Comparison of ENCODE assay signal across 8 mouse cellular contexts in the genomic region with DNA sequence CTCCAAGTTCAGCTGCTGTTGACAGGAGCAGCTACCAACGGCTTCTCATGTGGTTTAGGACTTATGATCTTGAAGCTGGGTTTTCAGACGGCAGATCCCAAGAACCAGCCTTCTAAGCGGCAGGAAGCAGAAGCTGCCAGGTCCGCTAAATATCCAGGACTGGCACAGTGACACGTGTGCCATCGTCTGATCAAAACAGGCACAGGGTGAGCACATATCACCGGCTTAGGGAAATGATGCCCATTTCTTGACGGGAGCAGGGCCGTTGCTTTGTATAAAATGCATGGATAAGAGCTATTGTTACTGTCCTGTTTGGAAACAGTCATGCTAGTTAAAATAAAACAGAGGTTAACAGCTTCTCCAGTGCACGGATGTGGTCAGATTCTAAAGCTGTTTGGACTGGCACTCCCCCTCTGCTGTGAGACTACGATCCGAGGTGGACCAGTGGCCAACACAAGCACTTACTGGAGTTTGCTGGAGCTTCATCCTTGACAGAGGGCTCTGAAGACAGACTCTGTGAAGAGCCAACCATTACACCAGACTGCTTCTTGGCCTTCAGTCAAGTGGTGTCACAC. TPM values are rescaled to one million over a fixed set of nuclear protein-coding genes. Genes with fewer than 3 reads are reported as not detected.
DNase-seq lines count a peak whose midpoint lies in the region; ATAC-seq and TF ChIP-seq lines count a peak whose summit lies in the region.

No protein-coding gene starts in this region.

- peak overlapping the region; percentile 64 for H3K4me2 ChIP-seq in hindbrain, embryonic 16.5 days (ENCODE audit: low read length)
- H3K4me2 ChIP-seq in midbrain, embryonic 11.5 days, result peak overlapping the region; percentile 61

- H3K4me3 ChIP-seq in heart, embryonic 10.5 days, result peak overlapping the region; percentile 60
- H3K4me3 ChIP-seq in bone marrow, adult 2 months (replicated peaks; ENCODE audit: control insufficient read depth, low read depth, low read length), result peak overlapping the region; percentile 62
- H3K4me3 ChIP-seq in hindbrain, embryonic 16.5 days (ENCODE audit: low read length), result peak overlapping the region; percentile 34
- peak overlapping the region; percentile 27 for H3K4me3 ChIP-seq in midbrain, embryonic 11.5 days (ENCODE audit: low read depth, low read length)

- peaks cover 21% of the 10 kb centered on the region for H3K36me3 ChIP-seq in heart, embryonic 10.5 days
- H3K36me3 ChIP-seq in hindbrain, embryonic 16.5 days (ENCODE audit: control insufficient read depth, insufficient read depth, low read length), result peaks cover 9% of the 10 kb centered on the region; the same call in 1 of the 2 replicates
- peaks cover 9% of the 10 kb centered on the region; the same call in 1 of the 2 replicates for H3K36me3 ChIP-seq in midbrain, embryonic 11.5 days (ENCODE audit: control insufficient read depth, insufficient read depth, low read length)

- ATAC-seq in hindbrain, embryonic 16.5 days, result 0 out of 2 replicates have a peak, but pooled peaks have one; percentile 5
- ATAC-seq in midbrain, embryonic 11.5 days (ENCODE audit: low FRiP score), result 0 out of 2 replicates have a peak, but pooled peaks have one; percentile 5

- DNase-seq in heart, embryonic 10.5 days (ENCODE audit: low spot score), result no peak
- no peak for DNase-seq in heart, postnatal 4 days
- DNase-seq in midbrain, embryonic 11.5 days (ENCODE audit: low spot score, missing footprints), result peak; percentile 78
- DNase-seq in layer of hippocampus, adult 8-10 months (ENCODE audit: low spot score in 2 of 2), result no peak
- no peak for DNase-seq in frontal cortex, postnatal 14 days (ENCODE audit: low spot score in 2 of 2)
- no peak for DNase-seq in ovary, postnatal 14 days (ENCODE audit: low spot score)

- TF ChIP-seq POLR2A in bone marrow, adult 2 months (IDR thresholded peaks at IDR 0.05; ENCODE audit: borderline replicate concordance, control insufficient read depth, low read depth, low read length), result no peak

- no peaks in the 10 kb centered on the region for H3K27me3 ChIP-seq in heart, embryonic 10.5 days (ENCODE audit: insufficient read depth, poor library complexity, severe bottlenecking)
- no peaks in the 10 kb centered on the region for H3K27me3 ChIP-seq in hindbrain, embryonic 16.5 days (replicated peaks; ENCODE audit: control insufficient read depth, insufficient read depth, low read length)
- H3K27me3 ChIP-seq in midbrain, embryonic 11.5 days (ENCODE audit: control insufficient read depth, insufficient read depth, low read length), result no peaks in the 10 kb centered on the region

- no peaks in the 10 kb centered on the region for H3K9me3 ChIP-seq in heart, embryonic 10.5 days
- H3K9me3 ChIP-seq in hindbrain, embryonic 16.5 days (ENCODE audit: control insufficient read depth, low read length), result no peaks in the 10 kb centered on the region
- H3K9me3 ChIP-seq in midbrain, embryonic 11.5 days (ENCODE audit: control insufficient read depth, low read length), result no peaks in the 10 kb centered on the region

- peak overlapping the region; percentile 55 for H3K9ac ChIP-seq in hindbrain, embryonic 16.5 days (ENCODE audit: low read depth, low read length)
- peak overlapping the region; percentile 63 for H3K9ac ChIP-seq in midbrain, embryonic 11.5 days (ENCODE audit: low read length)

- peak overlapping the region; percentile 85 for H3K27ac ChIP-seq in heart, embryonic 10.5 days
- peak overlapping the region; percentile 83 for H3K27ac ChIP-seq in bone marrow, adult 2 months (ENCODE audit: control insufficient read depth, insufficient read depth, low read depth, low read length, poor library complexity)
- H3K27ac ChIP-seq in hindbrain, embryonic 16.5 days (ENCODE audit: low read depth, low read length), result no peak overlapping the region
- H3K27ac ChIP-seq in midbrain, embryonic 11.5 days (ENCODE audit: low read depth, low read length), result 0 out of 2 replicates have a peak overlapping the region, but pooled peaks have one; percentile 61

- TF ChIP-seq CTCF in bone marrow, adult 2 months (IDR thresholded peaks at IDR 0.05; ENCODE audit: control insufficient read depth, insufficient read depth, low read length), result no peak

- peaks cover 11% of the 10 kb centered on the region for H3K4me1 ChIP-seq in heart, embryonic 10.5 days
- no peaks in the 10 kb centered on the region; the same call in 1 of the 2 replicates for H3K4me1 ChIP-seq in bone marrow, adult 2 months (ENCODE audit: control insufficient read depth, insufficient read depth, low read length)
- peaks cover 2% of the 10 kb centered on the region for H3K4me1 ChIP-seq in hindbrain, embryonic 16.5 days (ENCODE audit: control insufficient read depth, insufficient read depth, low read depth, low read length)
- peaks cover 7% of the 10 kb centered on the region for H3K4me1 ChIP-seq in midbrain, embryonic 11.5 days (ENCODE audit: control insufficient read depth, insufficient read depth, low read length)

- 36% methylated on average over 12 of the region's 12 CpGs for WGBS in heart, embryonic 10.5 days
- 16% methylated on average over 12 of the region's 12 CpGs for WGBS in bone marrow, adult 2 months
- WGBS in hindbrain, embryonic 16.5 days, result 24% methylated on average over 12 of the region's 12 CpGs
- 49% methylated on average over 12 of the region's 12 CpGs for WGBS in midbrain, embryonic 11.5 days

RNA-seq across cellular contexts. Expression of gene Ostc, which starts 17.6 kb away (rescaled TPM):
- 295 and 342 TPM in 2 replicates for polyA plus RNA-seq in heart, embryonic 10.5 days (2016; fragmentation: Nextera tagmentation; extraction: Ambion mirVana)
- 10 to 100 TPM; 83.3 to 95.7 TPM for total RNA-seq in heart, postnatal 4 days (2021)
- 41.1 and 75.0 TPM in 2 replicates for polyA plus RNA-seq in bone marrow, adult 2 months (2011; ENCODE audit: insufficient read depth, insufficient read length, low replicate concordance, missing spikeins)
- polyA plus RNA-seq in hindbrain, embryonic 16.5 days (2015; fragmentation: Nextera tagmentation; extraction: Ambion mirVana), result 202 and 205 TPM in 2 replicates
- 323 and 331 TPM in 2 replicates for polyA plus RNA-seq in midbrain, embryonic 11.5 days (2014; fragmentation: Nextera tagmentation; extraction: Ambion mirVana)
- total RNA-seq in layer of hippocampus, adult 8-10 months (2022), result 10 to 100 TPM; 52.9 to 69.6 (median 61.7) TPM

RNA-seq across cellular contexts. Expression of gene Rpl34, which starts 38.5 kb away (rescaled TPM):
- 658 and 756 TPM in 2 replicates for polyA plus RNA-seq in heart, embryonic 10.5 days (2016; fragmentation: Nextera tagmentation; extraction: Ambion mirVana)
- 100 to 1,000 TPM; 578 to 602 TPM for total RNA-seq in heart, postnatal 4 days (2021)
- polyA plus RNA-seq in bone marrow, adult 2 months (2011; ENCODE audit: insufficient read depth, insufficient read length, low replicate concordance, missing spikeins), result 611 and 941 TPM in 2 replicates
- polyA plus RNA-seq in hindbrain, embryonic 16.5 days (2015; fragmentation: Nextera tagmentation; extraction: Ambion mirVana), result 445 and 448 TPM in 2 replicates
- 646 and 740 TPM in 2 replicates for polyA plus RNA-seq in midbrain, embryonic 11.5 days (2014; fragmentation: Nextera tagmentation; extraction: Ambion mirVana)
- total RNA-seq in layer of hippocampus, adult 8-10 months (2022), result 100 to 1,000 TPM; 324 to 408 (median 347) TPM
